Mouse (Mus musculus): ENCODE measurements around the gene Ccdc61.

The Ccdc61 gene

GRCm38 (mm10) chr7:18910241-18910831 lies at the start of gene Ccdc61:
Ccdc61 (minus strand) TSS chr7:18910415.
- DNase-seq (ENCODE audit: extremely low spot score, low read depth, low spot score), result peak; percentile 99

- DNase-seq (ENCODE audit: extremely low spot score, low read depth, low spot score), result no peak
Measured at GRCm38 (mm10) chr7:18959446-18959845, 49.2 kb upstream of the Ccdc61 start.

- DNase-seq (ENCODE audit: extremely low spot score, low read depth, low spot score), result no peak
Measured at GRCm38 (mm10) chr7:18958384-18958766, 48.2 kb upstream of the Ccdc61 start.

GRCm38 (mm10) chr7:18957569-18958383 lies 47.6 kb upstream of the Ccdc61 start:
- no peak for DNase-seq (ENCODE audit: extremely low spot score, low read depth, low spot score)

GRCm38 (mm10) chr7:18951397-18951796 lies 41.2 kb upstream of the Ccdc61 start:
- DNase-seq (ENCODE audit: extremely low spot score, low read depth, low spot score), result peak; percentile 1

GRCm38 (mm10) chr7:18950523-18951315 lies 40.5 kb upstream of the Ccdc61 start:
- DNase-seq (ENCODE audit: extremely low spot score, low read depth, low spot score), result no peak

- no peak for DNase-seq (ENCODE audit: extremely low spot score, low read depth, low spot score)
Measured at GRCm38 (mm10) chr7:18949781-18950522, 39.7 kb upstream of the Ccdc61 start.

GRCm38 (mm10) chr7:18948151-18948550 lies 37.9 kb upstream of the Ccdc61 start:
- no peak for DNase-seq (ENCODE audit: extremely low spot score, low read depth, low spot score)

GRCm38 (mm10) chr7:18942815-18943214 lies 32.6 kb upstream of the Ccdc61 start:
- no peak for DNase-seq (ENCODE audit: extremely low spot score, low read depth, low spot score)

- no peak for DNase-seq (ENCODE audit: extremely low spot score, low read depth, low spot score)
Measured at GRCm38 (mm10) chr7:18942376-18942775, 32.2 kb upstream of the Ccdc61 start.

GRCm38 (mm10) chr7:18927759-18928158 lies 17.5 kb upstream of the Ccdc61 start:
- DNase-seq (ENCODE audit: extremely low spot score, low read depth, low spot score), result no peak

- DNase-seq (ENCODE audit: extremely low spot score, low read depth, low spot score), result no peak
Measured at GRCm38 (mm10) chr7:18926911-18927310, 16.7 kb upstream of the Ccdc61 start.

GRCm38 (mm10) chr7:18926041-18926790 lies 16.0 kb upstream of the Ccdc61 start:
- no peak for DNase-seq (ENCODE audit: extremely low spot score, low read depth, low spot score)

GRCm38 (mm10) chr7:18925162-18925938 lies 15.1 kb upstream of the Ccdc61 start, which contains the start of gene Nova2:
Nova2 (plus strand) TSS chr7:18925888.
- DNase-seq (ENCODE audit: extremely low spot score, low read depth, low spot score), result peak; percentile 35

GRCm38 (mm10) chr7:18924321-18924720 lies 14.1 kb upstream of the Ccdc61 start:
- no peak for DNase-seq (ENCODE audit: extremely low spot score, low read depth, low spot score)

GRCm38 (mm10) chr7:18923711-18924191 lies 13.5 kb upstream of the Ccdc61 start:
- DNase-seq (ENCODE audit: extremely low spot score, low read depth, low spot score), result no peak

- DNase-seq (ENCODE audit: extremely low spot score, low read depth, low spot score), result no peak
Measured at GRCm38 (mm10) chr7:18923267-18923666, 13.1 kb upstream of the Ccdc61 start.

- DNase-seq (ENCODE audit: extremely low spot score, low read depth, low spot score), result no peak
Measured at GRCm38 (mm10) chr7:18922807-18923206, 12.6 kb upstream of the Ccdc61 start.

- no peak for DNase-seq (ENCODE audit: extremely low spot score, low read depth, low spot score)
Measured at GRCm38 (mm10) chr7:18921069-18921468, 10.9 kb upstream of the Ccdc61 start.

All from hindlimb bud, embryonic 11.5 days (tissue).